Mouse (Mus musculus): ENCODE data around the gene Lpar3.

Gene Lpar3

GRCm38 (mm10) chr3:146260203-146260602 lies 39.4 kb downstream of the Lpar3 start:
- peak; percentile 52 for DNase-seq (ENCODE audit: low spot score)

GRCm38 (mm10) chr3:146260845-146261244 lies 40.1 kb downstream of the Lpar3 start:
- DNase-seq (ENCODE audit: low spot score) = no peak

GRCm38 (mm10) chr3:146262536-146262935 lies 41.8 kb downstream of the Lpar3 start:
- DNase-seq (ENCODE audit: low spot score) = peak; percentile 61

- DNase-seq (ENCODE audit: low spot score) = no peak
Observed at GRCm38 (mm10) chr3:146264146-146264545, 43.4 kb downstream of the Lpar3 start.

GRCm38 (mm10) chr3:146265545-146266130 lies 44.9 kb downstream of the Lpar3 start:
- DNase-seq (ENCODE audit: low spot score) = peak; percentile 32

- DNase-seq (ENCODE audit: low spot score) = peak; percentile 22
Observed at GRCm38 (mm10) chr3:146268024-146268801, 47.5 kb downstream of the Lpar3 start.

- DNase-seq (ENCODE audit: low spot score) = no peak
Observed at GRCm38 (mm10) chr3:146274503-146274902, 53.7 kb downstream of the Lpar3 start.

- no peak for DNase-seq (ENCODE audit: low spot score)
Observed at GRCm38 (mm10) chr3:146275360-146276025, 54.7 kb downstream of the Lpar3 start.

GRCm38 (mm10) chr3:146276026-146276409 lies 55.3 kb downstream of the Lpar3 start:
- no peak for DNase-seq (ENCODE audit: low spot score)

GRCm38 (mm10) chr3:146276991-146277390 lies 56.2 kb downstream of the Lpar3 start:
- no peak for DNase-seq (ENCODE audit: low spot score)

GRCm38 (mm10) chr3:146277456-146277855 lies 56.7 kb downstream of the Lpar3 start:
- peak; percentile 34 for DNase-seq (ENCODE audit: low spot score)

GRCm38 (mm10) chr3:146278195-146279140 lies 57.7 kb downstream of the Lpar3 start:
- DNase-seq (ENCODE audit: low spot score) = no peak

- no peak for DNase-seq (ENCODE audit: low spot score)
Observed at GRCm38 (mm10) chr3:146283732-146284361, 63.1 kb downstream of the Lpar3 start.

GRCm38 (mm10) chr3:146286118-146286517 lies 65.4 kb downstream of the Lpar3 start:
- no peak for DNase-seq (ENCODE audit: low spot score)

- no peak for DNase-seq (ENCODE audit: low spot score)
Observed at GRCm38 (mm10) chr3:146291928-146292327, 71.2 kb downstream of the Lpar3 start.

GRCm38 (mm10) chr3:146292515-146292914 lies 71.8 kb downstream of the Lpar3 start:
- DNase-seq (ENCODE audit: low spot score) = no peak

- no peak for DNase-seq (ENCODE audit: low spot score)
Observed at GRCm38 (mm10) chr3:146302451-146302850, 81.7 kb downstream of the Lpar3 start.

- no peak for DNase-seq (ENCODE audit: low spot score)
Observed at GRCm38 (mm10) chr3:146303194-146303593, 82.4 kb downstream of the Lpar3 start.

GRCm38 (mm10) chr3:146304556-146305405 lies 84.0 kb downstream of the Lpar3 start:
- no peak for DNase-seq (ENCODE audit: low spot score)

- DNase-seq (ENCODE audit: low spot score) = peak; percentile 7
Observed at GRCm38 (mm10) chr3:146307341-146307740, 86.6 kb downstream of the Lpar3 start.

Measured in adipocyte (in vitro differentiated cells).